8 mouse cellular contexts compared by ENCODE assay signal in the genomic region with DNA sequence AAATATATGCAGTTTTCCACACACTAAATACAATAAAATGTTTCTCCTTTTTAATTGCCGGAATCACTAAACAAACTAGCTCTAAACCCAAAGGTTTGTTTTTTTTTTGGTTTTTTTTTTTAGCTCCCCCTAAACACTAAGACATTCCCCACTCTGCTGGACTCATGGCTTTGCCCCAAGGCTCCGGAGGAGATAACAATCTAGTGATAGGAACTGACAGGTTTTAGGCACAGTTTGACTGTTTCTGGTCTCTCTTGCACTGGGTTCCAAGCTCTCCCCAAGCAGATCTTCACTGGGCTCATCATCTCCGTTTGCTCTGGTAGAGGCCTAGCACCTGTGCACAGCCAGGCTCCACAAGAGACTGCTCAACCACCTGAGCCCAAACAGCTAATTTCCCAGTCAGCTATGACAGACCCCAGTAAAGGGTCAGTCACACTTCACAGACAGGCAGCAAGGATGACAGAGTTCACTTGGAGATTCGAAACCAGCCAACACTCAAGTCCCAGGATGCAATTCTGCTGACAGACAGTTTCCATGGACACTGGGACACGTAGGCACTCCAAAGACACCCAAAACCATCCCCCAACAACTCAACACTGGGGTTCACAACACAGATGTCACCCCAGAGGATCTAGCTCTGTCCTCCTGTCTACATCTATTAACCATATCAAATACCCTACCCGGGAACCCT. TPM values are rescaled to one million over a fixed set of nuclear protein-coding genes. Genes with fewer than 3 reads are reported as not detected.
DNase-seq lines count a peak whose midpoint lies in the region; ATAC-seq lines count a peak whose summit lies in the region.

No protein-coding gene starts in this region.

- ATAC-seq in neural tube, embryonic 11.5 days (ENCODE audit: insufficient read depth, low FRiP score, low TSS enrichment): no peak
- no peak for ATAC-seq in limb, embryonic 11.5 days (ENCODE audit: insufficient number of reproducible peaks, low FRiP score, low TSS enrichment, low read depth)

- H3K4me1 ChIP-seq in neural tube, embryonic 11.5 days (ENCODE audit: control insufficient read depth, insufficient read depth, low read length): peaks cover 7% of the 10 kb centered on the region
- H3K4me1 ChIP-seq in limb, embryonic 11.5 days (ENCODE audit: control insufficient read depth, insufficient read depth, low read length): peaks cover 6% of the 10 kb centered on the region

- H3K36me3 ChIP-seq in neural tube, embryonic 11.5 days (ENCODE audit: control insufficient read depth, insufficient read depth, low read length): no peaks in the 10 kb centered on the region
- no peaks in the 10 kb centered on the region; the same call in 1 of the 2 replicates for H3K36me3 ChIP-seq in limb, embryonic 11.5 days (ENCODE audit: control insufficient read depth, insufficient read depth, low read length)

- H3K9me3 ChIP-seq in neural tube, embryonic 11.5 days (ENCODE audit: control insufficient read depth, low read length): no peaks in the 10 kb centered on the region
- H3K9me3 ChIP-seq in limb, embryonic 11.5 days (ENCODE audit: control insufficient read depth, low read length): no peaks in the 10 kb centered on the region

- no peaks in the 10 kb centered on the region for H3K27me3 ChIP-seq in neural tube, embryonic 11.5 days (ENCODE audit: control insufficient read depth, insufficient read depth, low read length)
- H3K27me3 ChIP-seq in limb, embryonic 11.5 days (ENCODE audit: control insufficient read depth, insufficient read depth, low read length): no peaks in the 10 kb centered on the region

- peak overlapping the region; percentile 15 for H3K9ac ChIP-seq in neural tube, embryonic 11.5 days (ENCODE audit: low read length)
- H3K9ac ChIP-seq in limb, embryonic 11.5 days (ENCODE audit: low read length): peak overlapping the region; percentile 77

- H3K4me3 ChIP-seq in neural tube, embryonic 11.5 days (ENCODE audit: low read depth, low read length): peak overlapping the region; percentile 73
- peak overlapping the region; percentile 68; the same call in 1 of the 2 replicates for H3K4me3 ChIP-seq in limb, embryonic 11.5 days (ENCODE audit: low read depth, low read length)

- 60% methylated on average over 6 of the region's 6 CpGs for WGBS in neural tube, embryonic 11.5 days
- WGBS in limb, embryonic 11.5 days: 49% methylated on average over 6 of the region's 6 CpGs

- no peak overlapping the region for H3K27ac ChIP-seq in neural tube, embryonic 11.5 days (ENCODE audit: low read depth, low read length)
- H3K27ac ChIP-seq in limb, embryonic 11.5 days (replicated peaks; ENCODE audit: low read depth, low read length): no peak overlapping the region

- H3K4me2 ChIP-seq in neural tube, embryonic 11.5 days (ENCODE audit: low read depth): peak overlapping the region; percentile 79
- peak overlapping the region; percentile 83 for H3K4me2 ChIP-seq in limb, embryonic 11.5 days (ENCODE audit: low read depth, severe bottlenecking)

- DNase-seq in cerebellum, adult 9-10 months: peak; percentile 28
- DNase-seq in cerebellum, adult 8-10 months: no peak
- DNase-seq in neural tube, embryonic 11.5 days (ENCODE audit: low spot score): no peak
- no peak for DNase-seq in neural tube, embryonic 10.5 days (ENCODE audit: extremely low spot score, low spot score)
- DNase-seq in limb, embryonic 11.5 days (ENCODE audit: low spot score): no peak
- peak; percentile 43 for DNase-seq in retina, postnatal 1 day
- no peak for DNase-seq in testis, postnatal 14 days (ENCODE audit: low spot score)
- DNase-seq in testis, postnatal 10 days (ENCODE audit: low spot score): no peak

RNA-seq across cellular contexts. Expression of gene Slc38a10, which starts 1.5 kb away (rescaled TPM):
- 74.2 and 79.1 TPM in 2 replicates for polyA plus RNA-seq in neural tube, embryonic 11.5 days (2014; fragmentation: Nextera tagmentation; extraction: Ambion mirVana)
- 46.1 and 53.2 TPM in 2 replicates for polyA plus RNA-seq in limb, embryonic 11.5 days (2014; fragmentation: Nextera tagmentation; extraction: Ambion mirVana)

RNA-seq across cellular contexts. Expression of gene Ndufaf8, which starts 50.9 kb away (rescaled TPM):
- polyA plus RNA-seq in neural tube, embryonic 11.5 days (2014; fragmentation: Nextera tagmentation; extraction: Ambion mirVana): 65.7 and 70.7 TPM in 2 replicates
- 71.3 and 71.4 TPM in 2 replicates for polyA plus RNA-seq in limb, embryonic 11.5 days (2014; fragmentation: Nextera tagmentation; extraction: Ambion mirVana)

RNA-seq across cellular contexts. Expression of gene Tepsin, which starts 51.1 kb away (rescaled TPM):
- polyA plus RNA-seq in neural tube, embryonic 11.5 days (2014; fragmentation: Nextera tagmentation; extraction: Ambion mirVana): 16.9 and 18.8 TPM in 2 replicates
- 16.9 and 18.6 TPM in 2 replicates for polyA plus RNA-seq in limb, embryonic 11.5 days (2014; fragmentation: Nextera tagmentation; extraction: Ambion mirVana)

Comparison
In these comparisons a context has a peak if more than half of its experiments do, and no peak if none do; other contexts are left out.
1. DNase-seq: peak in cerebellum, adult 9-10 months (single experiment) and retina, postnatal 1 day (single experiment); none in cerebellum, adult 8-10 months (single experiment), neural tube, embryonic 11.5 days (single experiment), neural tube, embryonic 10.5 days (single experiment), limb, embryonic 11.5 days (single experiment), testis, postnatal 14 days (single experiment) and testis, postnatal 10 days (single experiment).